Mouse (Mus musculus) naive thymus-derived CD4-positive, alpha-beta T cell, adult 2 months (primary cell): ENCODE results near the gene Chia1.
"Not testable (repeated sequence)": the region's sequence is repeated elsewhere in the genome, so short reads cannot be mapped to it uniquely, and the experiment has no call there.

ENCODE experiments used
- DNase-seq: peaks from one replicate; pipeline ENCODE4 v3.0.0-alpha.2; 2011; ENCODE audit warnings: low read depth

Chia1 gene

DNA sequence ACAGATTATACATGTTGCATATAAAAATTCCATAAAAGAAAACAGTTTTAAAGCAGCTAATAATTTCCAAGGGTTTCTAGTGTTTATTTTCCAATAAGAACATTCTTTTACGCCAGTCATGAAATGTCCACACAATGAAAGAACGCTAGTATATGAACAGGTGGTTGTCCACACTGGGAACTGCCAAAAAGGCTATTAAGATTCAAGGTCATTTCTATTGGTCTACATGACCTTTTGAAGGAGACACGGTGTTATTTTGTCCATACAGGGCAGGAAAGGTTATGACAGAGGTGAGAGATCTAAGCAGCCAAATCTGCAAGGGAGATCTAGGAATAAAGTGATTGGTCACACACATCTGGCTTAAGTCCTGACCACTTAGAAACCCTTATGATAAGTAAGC is at the start of gene Chia1:
Gene Chia1 (plus strand): TSS at position 301 of the 400 bp plus-strand sequence.
- no peak for DNase-seq

DNA sequence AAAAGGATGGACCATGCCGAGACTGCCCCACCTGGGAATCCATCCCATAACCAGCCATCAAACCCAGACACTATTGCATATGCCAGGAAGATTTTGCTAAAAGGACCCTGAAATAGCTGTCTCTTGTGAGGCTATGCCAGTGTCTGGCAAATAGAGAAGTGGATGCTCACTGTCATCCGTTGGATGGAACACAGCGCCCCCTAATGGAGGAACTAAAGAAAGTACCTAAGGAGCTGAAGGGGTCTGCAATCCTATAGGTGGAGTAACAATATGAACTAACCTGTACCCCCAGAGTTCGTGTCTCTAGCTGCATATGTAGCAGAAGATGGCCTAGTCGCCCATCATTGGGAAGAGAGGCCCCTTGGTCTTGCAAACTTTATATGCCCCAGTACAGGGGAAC is 45.3 kb upstream of the Chia1 start:
- peak; percentile 75 for DNase-seq

DNA sequence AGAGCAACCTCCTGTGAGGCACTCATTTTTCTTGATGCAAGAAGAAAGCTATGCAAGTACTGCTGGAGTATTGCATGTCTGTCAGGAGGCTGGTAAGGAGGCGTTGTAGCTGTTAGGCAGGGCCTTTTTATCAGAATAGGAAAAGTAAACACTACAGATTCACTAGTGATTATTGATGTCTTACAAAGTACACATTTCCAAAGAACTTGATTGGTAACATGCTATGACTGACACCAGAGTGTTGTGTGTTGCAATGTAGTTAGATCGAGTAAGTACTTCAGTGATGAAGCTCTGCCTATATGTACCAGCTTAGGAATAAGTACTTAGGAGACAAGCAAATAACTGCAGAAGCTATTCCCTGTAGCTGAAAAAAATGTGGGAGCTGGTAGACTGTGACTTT is 42.0 kb upstream of the Chia1 start:
- DNase-seq = no peak

DNA sequence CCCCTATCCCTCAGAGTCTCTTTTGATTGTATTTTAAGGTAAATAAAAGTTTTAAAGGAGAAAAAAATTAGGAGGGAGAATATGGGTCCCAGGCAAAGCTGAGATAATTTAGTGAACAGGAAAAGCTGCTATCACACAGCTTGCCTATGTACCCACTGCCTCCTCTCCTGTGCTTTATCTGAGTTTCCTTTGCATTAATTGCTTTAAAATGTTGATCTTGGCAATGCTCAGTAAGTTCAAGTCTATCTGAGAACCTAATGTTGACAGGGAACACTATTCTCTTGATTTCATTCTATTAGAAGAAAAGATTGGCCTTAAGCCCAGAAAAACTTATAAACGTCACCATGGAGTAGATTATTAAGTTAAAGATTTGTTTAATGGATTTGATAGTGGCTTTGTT is 38.2 kb upstream of the Chia1 start:
- DNase-seq = no peak

DNA sequence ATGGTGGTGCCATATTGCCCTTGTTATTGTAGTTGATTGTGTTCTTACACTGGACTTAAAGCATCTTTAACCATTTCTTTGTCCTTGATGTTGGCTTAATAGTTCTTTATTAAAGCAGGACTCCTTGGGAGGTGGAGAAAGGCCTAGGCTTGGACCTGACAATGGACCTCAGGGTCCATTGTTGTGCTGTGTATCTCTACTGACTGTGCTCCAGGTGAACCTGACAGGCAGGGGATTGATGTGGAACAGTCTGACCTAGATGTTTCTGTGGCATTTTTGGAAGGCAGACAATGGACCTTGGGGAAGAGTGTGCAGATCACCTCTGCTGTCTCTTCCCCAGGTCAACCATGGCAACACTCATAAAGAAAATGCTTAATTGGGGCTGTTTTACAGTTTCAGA is 14.0 kb downstream of the Chia1 start:
- DNase-seq = no peak

DNA sequence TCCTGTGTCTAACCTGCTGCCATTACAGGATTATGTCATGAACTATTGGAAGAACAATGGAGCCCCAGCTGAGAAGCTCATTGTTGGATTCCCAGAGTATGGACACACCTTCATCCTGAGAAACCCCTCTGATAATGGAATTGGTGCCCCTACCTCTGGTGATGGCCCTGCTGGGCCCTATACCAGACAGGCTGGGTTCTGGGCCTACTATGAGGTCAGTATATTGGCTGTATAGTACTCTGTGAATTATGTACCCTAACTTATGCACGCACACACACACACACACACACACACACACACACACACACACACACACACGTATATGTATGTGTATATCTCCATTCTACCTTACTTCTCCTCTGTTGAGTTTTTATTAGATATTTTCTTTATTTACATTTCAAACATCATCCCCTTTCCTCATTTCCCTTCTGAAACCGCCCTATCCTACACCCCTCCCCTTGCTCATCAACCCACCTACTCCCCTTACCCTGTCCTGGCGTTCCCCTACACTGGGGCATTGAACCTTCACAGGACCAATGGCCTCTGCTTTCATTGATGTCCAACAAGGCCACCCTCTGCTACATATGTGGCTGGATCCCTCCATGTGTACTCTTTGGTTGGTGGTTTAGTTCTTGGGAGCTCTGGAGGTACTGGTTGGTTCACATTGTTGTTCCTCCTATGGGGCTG is 15.9 kb downstream of the Chia1 start:
- DNase-seq = no peak

DNA sequence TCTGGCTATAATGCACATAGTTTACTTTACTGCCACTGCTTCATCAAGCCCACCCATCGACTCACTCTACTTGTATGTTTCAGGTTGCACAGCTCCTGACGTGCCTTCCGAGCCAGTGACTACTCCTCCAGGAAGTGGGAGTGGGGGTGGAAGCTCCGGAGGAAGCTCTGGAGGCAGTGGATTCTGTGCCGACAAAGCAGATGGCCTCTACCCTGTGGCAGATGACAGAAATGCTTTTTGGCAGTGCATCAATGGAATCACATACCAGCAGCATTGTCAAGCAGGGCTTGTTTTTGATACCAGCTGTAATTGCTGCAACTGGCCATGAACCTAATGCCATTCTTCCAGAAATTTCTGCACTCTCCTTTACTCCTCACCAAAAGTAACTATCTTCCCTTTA is 18.7 kb downstream of the Chia1 start:
- no peak for DNase-seq

DNA sequence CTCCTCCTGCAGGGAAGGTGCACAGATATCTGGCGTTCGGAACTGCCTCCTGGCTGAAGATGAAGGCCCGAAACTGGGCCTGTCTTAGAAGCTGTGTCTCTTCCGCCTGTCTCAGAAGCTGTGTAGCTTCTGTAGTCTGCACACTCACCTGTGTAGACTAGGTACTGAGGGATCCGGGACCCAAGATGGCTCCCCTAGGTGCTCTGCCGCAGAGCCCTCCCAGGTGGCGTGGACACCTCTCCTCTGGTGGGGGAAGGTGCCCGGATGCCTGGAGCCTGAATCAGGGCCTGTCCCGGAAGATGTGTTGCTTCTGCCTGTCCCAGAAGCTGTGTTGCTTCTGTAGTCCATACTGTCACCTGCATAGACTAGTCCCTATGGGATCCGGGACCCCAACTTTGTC is 31.1 kb downstream of the Chia1 start:
- DNase-seq = no peak

DNA sequence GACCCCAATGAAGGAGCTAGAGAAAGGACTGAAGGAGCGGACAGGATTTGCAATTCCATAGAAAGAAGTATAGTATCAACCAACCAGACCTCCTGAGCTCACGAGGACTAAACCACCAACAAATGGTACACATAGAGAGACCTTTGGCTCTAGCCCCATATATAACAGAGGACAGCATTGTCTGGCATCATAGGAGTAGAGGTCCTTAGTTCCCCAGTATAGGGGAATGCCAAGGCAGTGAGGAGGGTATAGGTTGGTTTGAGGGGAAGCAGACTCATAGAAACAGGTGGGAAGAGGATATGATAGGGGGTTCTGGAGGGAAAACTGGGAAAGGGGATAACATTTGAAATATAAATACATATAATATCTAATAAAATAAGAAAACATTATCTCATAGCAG is 41.4 kb downstream of the Chia1 start:
- no peak for DNase-seq

DNA sequence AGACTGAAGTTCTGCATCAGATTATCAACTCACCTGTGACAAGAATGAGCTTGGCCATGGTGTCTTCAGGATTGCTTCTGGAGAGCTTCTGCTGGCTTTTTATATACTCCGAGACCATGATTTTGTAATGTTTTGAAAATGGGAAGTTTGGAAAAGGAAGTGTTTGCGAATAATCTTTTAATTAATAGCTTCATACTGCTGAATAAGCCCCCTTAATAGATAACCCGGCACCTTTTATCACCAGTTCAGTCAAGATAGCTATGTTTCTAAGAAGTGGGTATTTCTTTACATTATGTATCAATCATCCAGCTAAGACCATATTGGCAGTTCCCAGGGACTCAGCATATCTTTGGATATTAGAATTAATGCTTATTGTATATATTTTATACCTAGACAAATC is 54.4 kb downstream of the Chia1 start, which contains the start of gene Chil3:
Gene Chil3 (minus strand): TSS at position 101 of the 400 bp plus-strand sequence.
- DNase-seq = no peak

DNA sequence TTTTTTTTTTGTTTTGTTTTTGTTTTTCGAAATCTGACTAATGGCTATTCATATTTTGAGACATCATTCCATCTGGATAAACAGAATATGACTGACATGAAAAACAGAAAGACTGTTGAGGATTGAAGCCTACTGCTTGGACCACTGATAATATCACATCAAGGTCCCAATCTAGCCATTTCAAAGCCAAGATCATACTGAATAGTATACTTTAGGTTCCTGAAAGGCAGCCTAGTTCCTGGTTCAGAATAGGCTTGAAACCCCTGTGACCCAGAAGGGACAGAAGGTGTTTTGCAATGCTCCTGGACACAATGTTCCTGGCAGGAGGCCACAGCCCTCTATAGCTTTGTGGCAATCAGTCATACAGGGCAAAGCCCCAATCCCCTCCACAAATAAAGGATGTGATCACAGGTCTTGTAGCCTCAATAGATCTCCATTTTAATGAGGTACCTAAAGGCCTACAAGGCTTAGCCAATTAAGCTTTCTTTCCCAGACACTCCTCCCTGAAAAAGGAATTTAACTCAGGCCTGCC is 57.6 kb downstream of the Chia1 start:
- DNase-seq = no peak

DNA sequence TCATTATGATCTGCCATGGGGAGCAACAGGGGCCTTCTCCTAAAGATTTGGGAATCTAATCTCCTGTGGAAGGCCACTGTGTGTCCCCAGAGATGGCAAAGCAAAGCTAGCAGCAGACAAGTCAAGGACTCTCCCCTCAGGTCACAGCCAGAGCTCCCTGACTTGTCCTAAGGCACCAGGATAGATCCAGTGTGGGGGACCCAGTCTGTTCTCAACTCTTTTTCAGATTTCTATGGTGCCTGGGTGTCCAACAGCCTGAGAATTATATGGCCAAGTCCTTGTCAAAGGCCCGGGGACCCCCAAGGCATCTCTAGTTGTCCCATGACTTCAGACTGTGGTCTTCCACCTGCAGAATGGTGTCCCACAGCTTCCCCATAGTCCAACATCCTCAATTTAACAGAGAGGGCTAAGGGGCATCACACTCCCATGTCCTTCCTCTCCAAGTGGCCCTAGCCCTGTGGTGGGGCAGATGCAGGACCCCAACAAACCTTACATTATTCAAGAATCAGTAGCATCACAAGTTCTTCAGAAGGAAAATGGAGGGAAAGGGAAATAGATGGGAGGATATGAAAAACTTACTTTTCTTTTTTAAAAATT is 58.2 kb downstream of the Chia1 start:
- no peak for DNase-seq

DNA sequence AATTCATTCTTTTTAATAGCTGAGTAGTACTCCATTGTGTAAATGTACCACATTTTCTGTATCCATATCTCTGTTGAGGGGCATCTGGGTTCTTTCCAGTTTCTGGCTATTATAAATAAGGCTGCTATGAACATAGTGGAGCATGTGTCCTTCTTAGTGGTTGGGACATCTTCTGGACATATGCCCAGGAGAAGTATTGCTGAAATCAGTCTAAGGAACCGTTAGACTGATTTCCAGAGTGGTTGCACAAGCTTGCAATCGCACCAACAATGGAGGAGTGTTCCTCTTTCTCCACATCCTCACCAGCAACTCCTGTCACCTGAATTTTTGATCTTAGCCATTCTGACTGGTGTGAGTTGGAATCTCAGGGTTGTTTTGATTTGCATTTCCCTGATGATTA is 59.5 kb downstream of the Chia1 start:
- DNase-seq = not testable (repeated sequence)

DNA sequence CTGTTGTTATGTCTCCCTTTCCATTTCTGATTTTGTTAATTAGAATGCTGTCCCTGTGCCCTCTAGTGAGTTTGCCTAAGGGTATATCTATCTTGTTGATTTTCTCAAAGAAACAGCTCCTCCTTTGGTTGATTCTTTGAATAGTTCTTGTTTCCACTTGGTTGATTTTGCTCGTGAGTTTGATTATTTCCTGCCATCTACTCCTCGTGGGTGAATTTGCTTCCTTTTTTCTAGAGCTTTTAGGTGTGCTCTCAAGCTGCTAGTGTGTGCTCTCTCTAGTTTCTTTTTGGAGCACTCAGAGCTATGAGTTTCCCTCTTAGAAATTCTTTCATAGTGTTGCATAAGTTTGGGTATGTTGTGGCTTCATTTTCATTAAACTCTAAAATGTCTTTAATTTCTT is 61.9 kb downstream of the Chia1 start:
- DNase-seq = not testable (repeated sequence)

DNA sequence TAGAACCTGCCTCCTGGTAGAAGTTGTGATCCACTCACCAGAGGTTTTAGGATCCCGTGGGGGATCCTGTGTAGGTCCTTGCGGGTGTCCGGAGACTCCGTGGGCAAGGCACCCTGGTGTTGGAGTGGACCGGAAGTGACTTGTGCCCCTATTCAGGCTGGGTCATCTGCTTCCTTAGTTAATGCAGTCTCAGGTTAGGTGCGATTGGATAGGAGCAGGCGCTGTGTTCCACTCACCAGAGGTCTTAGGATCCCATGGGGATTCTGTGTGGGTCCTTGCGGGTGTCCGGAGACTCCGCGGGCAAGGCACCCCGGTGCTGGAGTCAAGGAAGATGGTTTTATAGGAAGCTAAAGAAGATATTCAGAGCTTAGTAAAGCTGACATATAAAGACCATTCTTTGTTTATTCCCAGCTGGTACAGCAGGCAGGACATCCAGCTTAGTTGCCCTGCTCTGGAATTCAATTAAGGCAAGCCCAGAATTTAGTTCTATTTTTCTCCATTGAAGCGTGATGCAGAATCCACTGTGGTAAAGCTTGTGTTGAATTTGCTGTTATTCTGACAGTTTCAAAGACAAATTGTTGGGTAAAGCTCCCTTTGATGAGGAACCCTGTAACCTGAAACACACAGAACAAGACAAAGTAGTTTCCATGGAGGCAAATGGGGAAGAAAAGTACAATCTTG is 64.6 kb downstream of the Chia1 start:
- DNase-seq = no peak
